Mouse (Mus musculus) gastrocnemius, adult 8-10 months (tissue): ENCODE results near the gene Cux2. TPM values are rescaled to one million over a fixed set of nuclear protein-coding genes. Genes with fewer than 3 reads are reported as not detected.

Experiments
- DNase-seq, 2 experiments: peaks; one replicate each; pipeline ENCODE4 v3.0.0; 2022; ENCODE audit warnings: low spot score in 2 of 2
- total RNA-seq, 4 experiments: library from RNA; stranded (reverse); gene quantifications; 2 replicates each; pipeline ENCODE4 v1.2.4; 2022

The Cux2 gene
- total RNA-seq, 4 experiments from 2014 or later = 1.8 to 3.4 (median 2.3) TPM

DNA sequence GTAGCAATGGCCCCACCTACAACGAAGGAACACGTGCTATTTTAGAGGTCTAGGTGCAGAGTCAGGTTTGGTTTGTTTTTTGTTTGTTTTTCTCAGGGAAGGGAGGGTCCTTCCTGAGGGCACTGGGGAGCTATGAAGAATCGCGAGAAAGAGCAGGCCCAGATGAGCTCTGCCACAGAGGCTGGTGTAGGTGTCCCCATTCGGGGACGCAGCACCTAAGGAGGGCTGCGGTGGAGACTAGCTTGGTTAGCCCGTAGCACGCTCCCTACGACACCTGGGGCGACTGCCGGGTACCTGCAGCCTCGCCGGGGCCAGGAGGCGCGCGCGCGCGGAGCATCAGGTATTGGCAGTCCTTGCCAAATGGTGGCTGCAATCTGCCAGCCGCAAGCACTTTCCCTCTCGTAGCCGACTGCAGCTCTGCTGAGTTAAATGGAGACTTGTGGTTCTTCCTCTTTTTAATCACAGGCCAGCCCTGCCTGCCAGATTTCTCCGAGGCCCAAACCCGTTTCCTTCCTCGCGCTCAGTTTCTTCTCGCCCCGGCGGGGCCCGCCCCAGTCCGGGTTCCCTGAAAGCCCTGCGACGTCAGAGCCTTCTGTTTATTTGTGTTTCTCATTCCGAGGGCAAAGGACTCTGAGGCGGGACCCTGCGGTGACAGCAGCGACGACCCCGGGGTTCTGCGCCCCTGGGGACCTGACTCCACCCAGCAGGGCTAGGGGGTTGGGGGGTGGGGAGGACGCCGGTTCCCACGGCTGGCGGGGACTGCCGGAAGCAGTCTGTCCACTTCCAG, 211.4 kb downstream of the Cux2 start:
- DNase-seq = peak; percentile 39 to 44

DNA sequence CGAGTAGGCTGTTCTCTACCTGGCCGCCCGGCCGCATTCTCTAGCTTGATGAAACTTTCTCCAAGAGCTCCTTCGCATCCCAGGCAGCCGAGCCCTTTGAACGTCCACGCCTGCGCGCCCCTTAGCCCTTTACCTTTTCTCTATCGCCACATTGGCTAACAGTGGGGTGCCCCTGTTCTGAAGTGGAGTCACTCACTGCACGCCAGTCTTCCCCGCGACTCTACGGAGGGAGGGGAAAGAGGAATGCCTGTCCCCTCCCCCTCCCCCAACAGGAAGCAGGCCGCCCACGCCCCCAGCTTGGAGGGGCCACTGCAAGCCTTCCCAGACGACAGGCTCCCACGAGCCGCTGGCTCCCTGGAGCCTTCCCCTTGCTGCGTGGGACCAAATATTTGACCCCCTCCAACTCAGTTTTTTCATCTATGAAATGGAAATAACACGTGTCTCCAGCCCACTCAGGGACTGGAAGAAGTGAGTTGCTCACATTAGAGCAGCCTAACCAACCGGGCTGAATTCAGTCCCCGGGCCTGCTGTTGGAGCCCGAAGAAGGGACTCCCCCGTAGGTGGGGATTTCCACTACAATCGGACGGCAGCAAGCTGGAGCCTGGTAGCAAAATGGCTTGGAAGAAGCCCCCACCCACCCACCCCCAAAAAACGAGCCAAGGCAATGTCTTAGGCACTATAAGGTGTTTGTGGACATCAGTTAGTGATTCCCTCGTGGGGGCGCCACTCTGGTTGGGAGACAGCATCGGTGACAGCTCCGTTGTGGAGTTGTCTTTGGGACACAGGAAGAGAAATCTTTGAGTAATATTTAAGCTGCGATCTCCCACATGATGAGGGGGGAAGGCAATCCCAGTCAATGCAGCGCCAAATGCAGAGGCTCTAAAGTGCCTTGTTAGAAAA, 212.2 kb downstream of the Cux2 start, which contains the start of gene Sh2b3:
Sh2b3 (minus strand) TSS at position 206 of the 900 bp plus-strand sequence.
- peak in 1 of 2 experiments; percentile 34 for DNase-seq

DNA sequence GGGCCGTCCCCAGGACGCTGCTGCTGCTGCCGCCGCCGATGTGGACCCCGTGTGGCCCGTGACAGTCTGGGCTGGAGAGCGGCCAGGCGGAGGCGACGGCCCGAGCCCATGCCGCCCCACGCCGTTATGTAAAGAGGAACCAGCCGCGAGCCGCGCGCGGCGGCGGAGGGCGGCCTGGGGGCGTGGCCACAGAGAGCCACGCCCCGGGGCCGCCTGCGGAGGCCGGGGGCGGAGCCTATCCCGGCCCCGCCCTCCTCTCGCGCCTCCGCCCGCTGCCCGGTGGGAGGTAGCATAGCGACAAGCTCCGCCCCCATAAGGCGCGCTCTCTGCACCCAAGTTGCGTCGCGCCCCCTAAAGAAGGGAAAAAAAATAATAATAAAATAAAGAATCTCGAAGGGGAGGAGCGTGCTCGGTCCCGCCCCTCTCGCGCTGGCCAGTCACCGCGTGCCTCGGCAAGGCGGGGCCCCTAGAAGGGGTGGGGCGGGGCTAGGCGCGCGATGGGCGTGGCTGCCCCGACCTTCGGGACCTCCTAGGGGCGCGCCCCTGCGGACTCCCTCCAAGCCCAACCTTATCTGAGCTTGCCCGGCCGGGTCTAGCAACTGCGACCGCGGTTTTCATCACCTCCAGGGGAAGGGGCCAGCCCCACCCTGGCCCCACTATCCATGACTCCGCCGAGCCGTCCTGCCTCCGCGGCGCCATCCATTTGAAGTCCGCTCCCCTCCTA, 213.0 kb downstream of the Cux2 start:
- peak; percentile 87 to 92 for DNase-seq

DNA sequence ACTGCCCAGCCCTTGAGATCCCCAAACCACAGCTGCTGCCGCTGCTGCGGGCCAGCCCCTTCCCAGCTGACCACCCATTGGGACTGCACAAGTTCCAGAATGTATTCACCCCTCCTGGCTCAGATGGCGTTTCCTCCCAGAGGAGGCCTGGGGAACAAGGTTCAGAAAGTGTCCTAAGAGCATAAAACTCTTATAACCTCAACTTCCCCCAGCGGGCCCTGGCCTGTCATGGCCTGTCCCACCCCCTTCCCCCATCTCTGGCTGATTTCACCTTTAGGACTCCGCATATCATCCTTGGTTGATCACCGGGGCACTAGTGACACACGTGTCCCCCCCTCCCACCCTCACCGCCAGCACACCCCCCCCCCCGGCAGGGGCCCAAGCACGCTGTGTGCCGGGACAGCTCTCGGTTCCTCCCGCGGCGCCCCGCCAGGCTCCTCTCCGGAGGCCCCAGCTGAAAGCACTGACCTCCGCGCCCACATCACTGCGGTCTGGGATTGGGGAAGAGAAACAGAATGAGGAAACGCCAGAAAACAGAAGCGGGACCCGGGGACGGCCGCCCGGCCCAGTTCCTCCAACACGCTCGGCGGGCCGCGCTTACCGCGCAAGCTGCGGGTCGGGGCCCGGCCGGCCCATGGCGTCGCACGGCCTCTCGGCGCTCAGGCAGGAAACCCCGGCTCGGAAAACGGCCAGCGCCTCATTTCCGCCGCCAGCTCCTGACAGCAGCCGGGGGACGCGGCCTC, 213.8 kb downstream of the Cux2 start:
- DNase-seq = peak in 1 of 2 experiments; percentile 81

DNA sequence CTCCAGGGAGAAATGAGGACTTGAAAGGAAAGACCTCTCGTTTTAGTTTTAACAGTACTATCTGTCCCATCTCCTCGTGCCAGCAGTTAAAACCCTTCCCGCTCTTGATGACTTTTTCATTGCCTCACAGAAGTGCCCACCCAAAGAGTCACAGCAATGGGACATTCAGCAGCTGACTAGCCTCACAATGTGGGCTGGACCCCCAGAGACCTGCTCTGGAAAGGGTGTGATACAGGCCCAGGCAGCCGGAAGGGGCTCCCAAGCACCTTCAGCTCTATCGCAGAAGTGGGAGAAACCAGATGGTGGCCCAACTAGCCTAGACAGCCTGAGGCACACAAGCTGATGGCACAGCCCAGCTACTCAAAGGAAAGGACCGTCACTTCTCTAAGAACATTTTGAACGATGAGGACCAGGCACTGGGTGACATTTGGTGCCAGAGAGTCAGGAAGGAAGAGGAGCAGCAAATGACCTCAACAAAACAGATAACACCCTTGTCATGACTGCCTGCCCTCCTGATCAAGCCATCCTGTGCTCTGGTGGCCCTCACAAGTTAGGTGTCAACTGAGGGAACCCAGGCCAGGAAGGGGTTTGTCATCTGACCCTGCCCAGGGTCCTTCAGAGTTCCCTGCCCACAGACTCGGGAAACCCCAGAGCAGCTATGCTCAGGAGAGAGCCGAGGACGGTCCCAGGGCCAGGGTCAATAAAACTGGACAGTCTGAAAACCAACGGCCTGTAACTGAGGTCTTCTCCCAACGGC, 214.7 kb downstream of the Cux2 start:
- no peak for DNase-seq

DNA sequence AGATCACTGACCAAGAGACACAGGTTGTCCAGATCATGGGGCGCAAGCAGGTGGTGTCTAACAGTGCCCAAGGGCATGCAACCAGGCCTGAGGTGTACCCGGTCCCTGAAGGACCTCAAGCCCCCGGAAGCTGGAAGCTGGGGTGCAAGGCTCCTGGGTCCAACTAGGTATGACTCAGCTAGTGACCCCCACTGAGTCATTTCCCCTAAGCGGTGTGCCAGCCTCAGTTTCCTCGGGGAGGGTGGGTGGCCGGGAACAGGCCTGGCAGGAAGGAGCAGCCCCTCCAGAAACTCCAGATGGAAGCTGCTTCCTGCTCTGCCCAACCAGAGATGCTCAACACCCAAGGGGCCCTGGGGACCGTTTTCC, 215.7 kb downstream of the Cux2 start:
- DNase-seq = no peak

DNA sequence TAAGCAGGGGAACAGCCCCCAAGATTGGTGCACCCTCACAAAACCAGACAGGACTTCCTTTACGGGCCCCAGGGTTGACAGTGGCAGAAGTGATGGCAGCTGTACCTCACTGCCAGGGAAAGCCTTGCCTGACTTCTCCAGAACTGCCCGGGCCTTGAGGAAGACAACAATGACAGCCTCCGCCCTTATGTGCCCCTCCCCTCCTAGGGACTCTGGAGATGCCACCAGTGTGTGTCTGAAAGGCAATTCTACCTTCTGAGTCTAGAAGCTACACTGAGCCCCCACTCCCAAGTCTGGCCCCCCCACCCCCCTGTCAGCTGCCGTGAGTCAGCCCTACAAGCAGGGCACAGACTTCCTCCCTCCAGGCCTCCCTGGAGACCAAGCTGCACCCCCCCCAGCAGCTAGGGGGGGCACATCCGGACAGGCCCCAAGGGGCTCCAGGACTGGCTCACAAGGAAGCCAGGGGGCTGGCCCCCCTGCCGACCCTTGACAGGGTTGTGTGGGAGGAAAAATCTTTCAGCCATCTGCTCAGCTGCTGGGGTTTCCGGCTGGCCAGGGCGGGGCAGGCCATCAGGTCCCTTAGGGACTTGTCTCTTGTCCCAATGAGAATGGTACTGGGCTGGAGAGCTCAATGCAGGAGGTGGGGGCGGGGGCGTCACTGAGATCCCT, 216.2 kb downstream of the Cux2 start:
- peak; percentile 40 to 60 for DNase-seq

DNA sequence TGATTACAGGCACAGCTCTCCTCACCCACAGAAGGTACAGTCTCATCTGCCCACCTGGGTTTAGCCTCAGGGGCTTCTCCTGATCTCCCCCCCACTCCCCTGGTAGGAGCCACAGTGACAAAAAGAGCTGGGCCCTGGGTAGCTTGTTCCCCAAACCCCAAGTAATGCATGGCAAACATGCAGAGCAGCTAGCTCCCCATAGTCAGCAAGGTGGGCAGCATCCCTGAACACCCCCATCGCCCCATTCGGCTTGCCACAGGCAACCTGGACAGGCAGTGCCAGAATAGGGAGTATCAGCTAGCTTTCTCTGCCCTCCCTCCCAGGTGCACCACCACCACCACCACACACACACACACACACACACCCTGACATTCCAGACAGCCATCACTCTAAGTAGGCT, 216.7 kb downstream of the Cux2 start:
- no peak for DNase-seq

DNA sequence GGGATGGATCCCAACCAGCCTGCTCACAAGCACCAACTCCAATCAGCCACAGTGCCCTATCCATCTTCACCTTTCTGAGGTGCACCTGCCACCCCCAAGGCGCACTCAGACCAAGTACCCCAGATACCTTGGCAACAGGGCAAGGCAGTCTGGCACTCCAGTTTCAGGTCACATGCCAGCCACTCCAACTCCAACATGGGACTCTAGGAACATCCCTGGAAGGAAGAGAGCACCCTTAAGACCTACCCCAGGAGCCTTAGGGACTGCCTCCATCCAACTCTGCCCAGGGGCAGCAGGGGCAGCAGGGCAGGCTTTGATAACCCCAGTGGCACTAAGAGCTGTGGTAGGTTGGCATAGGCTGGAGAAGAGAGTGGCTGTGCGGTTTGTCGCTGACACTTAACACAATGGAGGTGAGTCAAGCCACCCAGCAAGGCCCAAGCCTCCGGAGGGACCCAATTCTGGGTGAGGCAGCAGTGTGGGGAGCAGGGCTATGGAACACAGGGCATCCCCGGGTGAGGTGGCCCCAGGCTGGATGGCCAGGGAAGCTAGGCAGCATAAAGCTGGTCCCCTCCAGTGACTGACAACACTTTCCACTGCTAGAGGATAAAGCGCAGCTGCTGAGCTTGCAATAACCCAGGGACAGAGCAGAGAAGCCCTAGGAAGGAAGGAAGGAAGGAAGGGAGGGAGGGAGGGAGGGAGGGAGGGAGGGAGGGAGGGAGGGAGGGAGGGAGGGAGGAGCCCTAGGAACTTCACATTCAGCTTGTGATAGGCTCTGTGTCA, 217.3 kb downstream of the Cux2 start:
- DNase-seq = no peak

DNA sequence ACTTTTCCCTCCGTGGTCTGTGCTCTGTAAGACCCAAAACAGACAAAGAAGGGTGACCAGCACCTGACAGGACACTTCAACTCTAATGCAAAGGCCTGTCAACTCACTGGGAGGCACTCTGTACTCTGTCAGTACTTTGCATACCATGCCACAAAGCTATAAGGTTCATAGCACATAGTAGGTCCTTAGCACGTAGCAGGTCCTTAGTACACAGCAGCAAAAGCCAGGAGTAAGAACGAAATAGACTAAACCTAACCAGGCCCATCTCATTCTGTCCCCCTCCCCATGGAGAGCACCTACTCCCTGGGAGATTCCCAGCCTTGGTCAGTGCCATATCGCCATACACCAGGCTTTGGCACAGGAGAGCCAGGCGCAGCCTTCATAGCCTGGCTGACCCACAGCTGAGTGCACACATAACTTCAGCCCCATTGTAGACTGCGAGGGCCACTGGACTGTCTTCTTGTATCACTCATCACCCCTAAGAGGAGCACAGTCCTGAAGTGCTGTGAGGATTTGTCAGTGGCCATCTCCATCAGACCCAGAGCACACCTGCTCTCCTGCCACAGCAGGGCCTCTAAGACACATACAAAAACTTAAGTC, 218.8 kb downstream of the Cux2 start:
- DNase-seq = no peak

DNA sequence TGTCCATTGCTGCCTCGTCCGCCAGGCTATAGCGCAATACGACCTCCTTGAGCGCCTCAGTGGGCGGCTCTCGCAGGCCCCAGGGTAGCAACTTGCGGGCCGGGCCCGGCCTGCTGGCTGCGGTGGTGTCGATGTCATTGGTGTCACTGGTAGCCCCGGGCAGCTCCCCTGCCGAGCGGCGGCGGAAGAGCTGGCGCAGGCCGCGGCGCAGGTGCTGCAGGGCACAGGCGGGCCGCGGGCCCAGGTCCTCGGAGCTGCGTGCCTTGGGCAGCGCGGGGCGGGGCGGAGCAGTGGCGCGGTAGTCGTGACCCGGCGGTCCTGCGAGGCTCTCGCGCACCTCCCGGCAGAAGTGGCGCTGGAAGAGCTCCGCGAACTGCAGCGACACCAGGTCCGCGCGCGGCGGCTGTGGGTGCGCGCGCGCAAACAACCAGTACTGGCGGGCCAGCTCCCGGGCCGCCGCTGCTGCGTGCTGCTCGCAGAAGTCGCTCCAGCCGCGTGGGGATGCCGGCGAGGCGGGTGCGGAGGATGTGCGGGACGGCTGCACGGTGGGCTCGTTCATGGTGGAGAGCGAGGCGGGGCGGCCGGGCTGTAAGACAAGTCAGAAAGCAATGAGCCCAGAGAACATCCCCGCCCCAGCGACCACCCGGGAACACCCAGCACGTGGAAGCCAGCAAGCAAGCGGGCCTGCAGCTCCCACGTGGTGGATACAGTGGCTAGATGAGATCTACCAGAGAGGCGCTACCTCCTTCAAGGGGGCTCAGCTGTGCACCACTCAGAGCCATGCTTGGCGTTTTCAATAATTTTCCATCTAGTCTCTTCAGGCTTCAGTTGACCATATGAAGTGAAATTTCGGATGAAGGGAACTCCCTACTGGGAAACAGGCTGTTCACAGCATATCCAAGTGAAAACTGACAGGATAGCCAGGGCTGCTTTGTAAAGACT, 221.1 kb downstream of the Cux2 start:
- peak in 1 of 2 experiments; percentile 46 for DNase-seq

DNA sequence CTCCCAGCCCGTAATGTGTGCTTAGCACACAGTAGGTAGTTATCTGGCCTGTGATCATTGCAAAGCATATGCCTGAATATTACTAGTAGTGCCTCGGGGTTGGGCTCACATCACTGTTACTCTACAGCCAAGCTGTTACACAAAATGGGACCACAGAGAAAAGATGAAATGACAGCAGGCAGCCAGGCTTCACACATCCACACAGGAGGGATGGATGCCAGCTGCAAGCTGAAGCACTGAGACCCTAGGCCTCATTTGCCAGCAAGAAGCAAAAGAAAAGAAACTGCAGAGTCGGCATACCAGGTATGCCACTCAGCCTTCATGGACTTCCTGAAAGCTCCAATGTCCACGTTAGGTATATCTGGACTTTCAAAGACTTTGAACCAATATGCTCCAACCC, 222.0 kb downstream of the Cux2 start:
- no peak for DNase-seq

DNA sequence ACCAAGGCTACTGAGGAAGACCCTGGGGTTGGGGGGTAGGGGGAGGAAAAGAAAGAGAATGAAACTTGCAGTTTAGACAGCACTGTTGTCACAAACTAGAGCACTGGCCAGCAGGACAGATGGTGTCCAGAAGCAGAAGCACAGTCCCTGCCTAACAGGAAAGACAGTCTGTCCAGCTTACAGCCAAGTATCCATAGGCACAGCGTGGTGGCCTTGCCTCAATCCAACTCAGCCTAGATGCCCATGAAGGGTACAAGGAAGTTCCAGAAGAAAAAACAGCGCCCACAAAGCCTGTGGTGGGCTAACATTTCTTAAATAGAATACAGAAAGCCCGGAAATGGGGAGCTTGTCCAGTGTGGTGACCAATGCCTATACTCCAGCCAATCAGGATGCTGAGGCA, 224.3 kb downstream of the Cux2 start:
- DNase-seq = no peak

DNA sequence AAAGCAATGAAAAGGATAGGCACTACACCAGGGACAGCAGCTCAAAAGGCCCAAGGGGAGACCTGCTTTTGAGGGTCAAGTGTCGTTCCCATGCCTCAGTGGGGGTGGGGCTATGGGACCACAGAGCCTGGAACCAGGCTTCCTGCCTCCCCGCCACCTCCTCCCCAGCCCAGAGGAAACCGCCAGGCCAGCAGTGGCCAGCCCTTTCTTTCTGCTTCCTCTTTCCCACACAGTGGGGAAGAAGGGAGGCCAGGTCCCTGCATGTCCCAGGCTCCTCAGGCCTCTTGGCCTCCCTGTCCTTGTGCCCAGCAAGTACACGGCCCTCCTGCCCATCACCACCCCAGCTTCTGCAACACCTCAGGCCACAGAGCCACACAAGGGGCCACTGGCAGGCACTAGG, 225.8 kb downstream of the Cux2 start:
- no peak for DNase-seq

DNA sequence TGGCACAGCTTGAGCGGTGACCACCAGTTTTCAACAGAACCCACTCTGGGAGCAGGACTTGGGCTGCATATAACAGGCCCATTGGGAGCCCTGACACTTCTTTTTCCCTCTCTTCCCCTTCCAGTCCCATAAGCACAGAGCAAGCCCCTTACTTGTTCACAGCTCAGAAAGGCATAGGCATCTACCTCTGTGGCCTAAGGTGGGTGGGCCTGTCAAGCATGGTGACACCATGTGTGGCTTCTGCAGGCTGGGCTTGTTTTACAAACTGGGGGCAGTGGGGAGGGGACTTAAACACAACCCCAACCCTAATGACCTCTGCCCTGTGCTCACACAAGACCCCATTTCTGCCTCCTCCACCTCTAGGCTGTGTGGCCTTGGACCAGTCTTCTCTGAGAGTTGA, 226.2 kb downstream of the Cux2 start:
- no peak for DNase-seq

DNA sequence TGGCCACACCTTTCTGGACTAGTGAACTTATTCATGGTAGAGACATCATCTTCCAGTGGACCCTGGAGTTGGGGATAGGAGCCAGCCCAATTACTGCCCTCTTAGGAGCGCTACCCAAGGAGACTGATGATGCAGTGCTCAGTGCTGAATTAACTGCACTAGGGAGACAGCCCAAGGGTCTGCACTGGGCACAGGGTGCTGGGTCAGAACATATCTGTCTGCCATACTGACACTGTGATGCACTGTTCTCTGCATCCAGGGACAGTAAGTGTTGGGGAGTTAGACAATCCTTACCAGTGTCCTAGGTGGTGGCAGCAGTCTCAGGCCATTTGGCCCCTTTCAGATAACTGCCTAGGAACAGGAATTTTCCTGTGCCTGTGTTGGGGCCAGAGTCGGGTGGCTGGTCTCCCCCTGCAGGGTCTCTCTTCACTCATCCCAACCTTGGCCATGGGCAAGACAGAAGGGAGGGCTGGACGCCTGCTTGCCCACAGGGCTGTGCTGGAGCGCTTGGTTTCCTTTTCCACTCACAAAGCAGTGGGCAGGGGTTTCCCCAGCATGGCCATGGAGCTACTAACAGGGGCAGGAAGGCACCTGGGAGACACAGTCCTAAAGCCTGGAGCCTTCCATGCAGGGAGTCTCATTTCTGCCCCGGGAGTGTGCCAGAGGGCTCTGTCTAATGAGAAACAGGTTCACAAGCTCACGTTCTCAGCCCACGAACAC, 227.0 kb downstream of the Cux2 start:
- no peak for DNase-seq

DNA sequence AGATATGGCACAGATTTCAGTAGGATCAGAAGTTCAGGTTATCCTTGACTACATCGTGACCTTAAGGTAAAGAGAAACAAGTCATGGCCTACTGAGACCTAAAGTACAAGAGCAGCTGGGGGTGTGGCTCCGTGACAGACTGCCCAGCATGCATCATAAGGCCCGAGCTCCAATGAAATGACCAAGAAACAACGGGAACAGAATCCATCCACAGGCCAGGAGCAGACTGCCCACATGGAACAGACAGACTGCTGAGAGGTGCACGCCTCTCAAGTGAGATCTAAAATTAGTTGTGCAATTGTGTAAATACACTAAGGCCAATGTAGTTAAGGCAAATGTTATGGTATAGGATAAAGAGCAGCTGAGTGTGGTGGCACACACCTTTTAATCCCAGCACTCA, 228.3 kb downstream of the Cux2 start:
- DNase-seq = no peak
